Mouse (Mus musculus) left cerebral cortex, postnatal 10 days (tissue): ENCODE results near the gene Olfr926. TPM values are rescaled to one million over a fixed set of nuclear protein-coding genes. Genes with fewer than 3 reads are reported as not detected.
"Not testable (repeated sequence)": the region's sequence is repeated elsewhere in the genome, so short reads cannot be mapped to it uniquely, and the experiment has no call there.

ENCODE experiments used
- DNase-seq, 2 experiments: peaks; one replicate each; pipeline ENCODE4 v3.0.0; 2021 to 2022; ENCODE audit warnings: low spot score in 2 of 2, mixed read lengths in 1 of 2; ENCODE audit errors: extremely low spot score in 1 of 2
- intact Hi-C: fragments of 180-260 bp; cut with DNase I; formaldehyde crosslinking; loops from one replicate; pipeline ENCODE4 v1.15.1; 2025
- total RNA-seq, 2 experiments: library from RNA; stranded (reverse); gene quantifications; 2 replicates each; pipeline ENCODE4 v1.2.3; 2021

Olfr926 gene
- not detected for total RNA-seq

DNA sequence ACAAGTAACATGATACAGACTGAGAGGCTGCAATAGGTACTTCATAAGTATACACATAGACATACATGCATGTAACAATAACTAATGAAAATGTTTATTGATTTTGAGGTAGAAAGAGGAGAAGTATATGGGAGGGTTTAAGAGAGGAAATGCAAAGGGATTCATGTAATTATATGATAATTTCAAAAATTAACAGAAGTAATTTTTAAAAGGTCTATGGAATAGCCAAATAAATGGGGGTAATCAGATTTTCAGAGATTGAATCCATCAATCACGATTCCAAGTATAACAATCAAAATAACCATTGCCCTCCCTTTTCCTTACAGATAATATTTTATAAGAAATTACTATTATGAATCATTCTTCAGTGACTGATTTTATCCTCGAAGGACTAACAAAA lies at the start of gene Olfr926:
Olfr926 (plus strand) TSS at position 301 of the 400 bp plus-strand sequence.
- no peak for DNase-seq
- intact Hi-C loops = no loop called here

- DNase-seq = no peak
- intact Hi-C loops = no loop called here
These were observed 43.9 kb upstream of the Olfr926 start for GRCm38 (mm10) chr9:38833027-38833426.

- intact Hi-C loops = no loop called here
These were observed 32.8 kb upstream of the Olfr926 start, which contains the start of gene Olfr924 for GRCm38 (mm10) chr9:38844149-38844548. TSS of gene Olfr924 (plus strand) at chr9:38844449.

GRCm38 (mm10) chr9:38854760-38855159 lies 22.2 kb upstream of the Olfr926 start, which contains the start of gene Olfr26:
TSS of gene Olfr26 (plus strand) at chr9:38855060.
- intact Hi-C loops = no loop called here
- DNase-seq = no peak

More at GRCm38 (mm10) chr9:38844149-38844548, 32.8 kb upstream of the Olfr926 start, which contains the start of gene Olfr924:
- no peak for DNase-seq

DNA sequence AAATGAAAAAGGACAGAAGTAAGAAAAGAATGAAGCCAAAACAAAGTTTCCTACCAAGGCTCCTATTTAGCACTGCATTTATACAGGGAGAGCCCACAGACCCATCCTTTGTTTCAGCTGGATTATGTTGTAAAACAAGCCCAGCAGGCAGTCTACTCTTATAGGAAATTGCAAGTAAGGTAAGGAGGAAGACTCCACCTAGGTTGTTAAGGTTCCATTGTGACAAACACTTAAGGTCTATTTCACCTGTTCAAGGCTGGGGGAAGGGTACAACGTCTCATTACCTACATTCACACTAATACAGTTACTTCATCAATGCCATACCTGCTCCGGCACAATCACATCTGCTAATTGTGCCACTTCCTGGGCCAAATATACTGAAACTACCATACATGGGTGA lies 2.0 kb upstream of the Olfr926 start:
- DNase-seq, intact Hi-C loops: not testable (repeated sequence)

Other genes with a start within 250 kb of the Olfr926 start
- gene Olfr916, start 217.3 kb upstream of the Olfr926 start, total RNA-seq = not detected
- not detected for gene Olfr917, start 211.3 kb upstream of the Olfr926 start, total RNA-seq
- not detected for gene Olfr918, start 202.5 kb upstream of the Olfr926 start, total RNA-seq
- not detected for gene Olfr919, start 173.5 kb upstream of the Olfr926 start, total RNA-seq
- 10 to 100 TPM in 1 of 2 experiments, 1 to 10 TPM in 1; 7.7 to 10.1 TPM for gene Vwa5a, start 158.9 kb upstream of the Olfr926 start, total RNA-seq
- gene Olfr920, start 124.8 kb upstream of the Olfr926 start, total RNA-seq = not detected
- gene Olfr921, start 104.1 kb upstream of the Olfr926 start, total RNA-seq = not detected
- gene Olfr922, start 62.5 kb upstream of the Olfr926 start, total RNA-seq = not detected
- gene Olfr923, start 50.6 kb upstream of the Olfr926 start, total RNA-seq = not detected
- gene Olfr924, start 32.7 kb upstream of the Olfr926 start, total RNA-seq = not detected
- gene Olfr26, start 22.1 kb upstream of the Olfr926 start, total RNA-seq = not detected
- not detected for gene Olfr930, start 52.7 kb downstream of the Olfr926 start, total RNA-seq
- gene Olfr933, start 95.2 kb downstream of the Olfr926 start, total RNA-seq = not detected
- not detected for gene Olfr934, start 111.2 kb downstream of the Olfr926 start, total RNA-seq
- gene Olfr935, start 122.6 kb downstream of the Olfr926 start, total RNA-seq = not detected
- not detected for gene Olfr146, start 146.3 kb downstream of the Olfr926 start, total RNA-seq
- not detected for gene Olfr937, start 187.8 kb downstream of the Olfr926 start, total RNA-seq
- not detected for gene Olfr938, start 201.8 kb downstream of the Olfr926 start, total RNA-seq